In the genomic region with DNA sequence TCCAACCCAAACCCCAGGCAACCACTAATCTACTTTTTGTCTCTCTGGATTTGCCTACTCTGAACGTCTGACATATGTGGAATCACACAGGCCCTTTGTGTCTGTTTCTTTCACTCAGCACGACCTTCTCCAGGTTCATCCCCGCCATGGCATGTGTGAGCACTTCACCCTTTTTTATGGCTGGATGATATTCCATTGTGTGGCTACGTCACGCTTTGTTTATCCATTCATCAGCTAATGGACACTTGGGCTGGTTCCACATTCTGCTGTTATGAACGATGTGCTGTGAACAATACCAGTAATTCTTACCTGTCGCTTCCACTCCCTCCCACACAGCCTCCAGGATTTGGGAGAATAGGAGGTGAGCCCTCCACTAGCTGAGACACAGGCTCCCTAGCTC, we compare ENCODE assay signal across 11 mouse cellular contexts. TPM values are rescaled to one million over a fixed set of nuclear protein-coding genes. Genes with fewer than 3 reads are reported as not detected.
A peak's percentile ranks its signal among the peaks of the same experiment; 100 is the strongest.
DNase-seq lines count a peak whose midpoint lies in the region; ATAC-seq and TF ChIP-seq lines count a peak whose summit lies in the region.
"Had no signal": no experiment of that assay in that cellular context is flagged by ENCODE, and none has a peak within 500 bp of the region (broad histone marks: within the 10 kb centered on the region; RNA-seq: fewer than 3 reads in every experiment).

No protein-coding gene starts in this region.

- H3K4me1 ChIP-seq in forebrain, embryonic 13.5 days, result peaks cover 52% of the 10 kb centered on the region
- H3K4me1 ChIP-seq in forebrain, embryonic 15.5 days, result peaks cover 46% of the 10 kb centered on the region
- H3K4me1 ChIP-seq in kidney, embryonic 16.5 days (ENCODE audit: insufficient read depth, low read length), result peaks cover 53% of the 10 kb centered on the region
- peaks cover 22% of the 10 kb centered on the region for H3K4me1 ChIP-seq in embryonic facial prominence, embryonic 14.5 days (ENCODE audit: control insufficient read depth, insufficient read depth, low read length)
- peaks cover 9% of the 10 kb centered on the region; the same call in 1 of the 2 replicates for H3K4me1 ChIP-seq in lung, postnatal 0 days (ENCODE audit: insufficient read depth, low read depth, low read length)

- H3K4me3 ChIP-seq in forebrain, embryonic 13.5 days, result no peak overlapping the region
- no peak overlapping the region for H3K4me3 ChIP-seq in forebrain, embryonic 15.5 days
- peak overlapping the region; percentile 97; the same call in 1 of the 2 replicates for H3K4me3 ChIP-seq in kidney, embryonic 16.5 days (ENCODE audit: low read length)
- peak overlapping the region; percentile 95; the same call in 1 of the 2 replicates for H3K4me3 ChIP-seq in embryonic facial prominence, embryonic 14.5 days (ENCODE audit: low read depth, low read length)
- H3K4me3 ChIP-seq in lung, postnatal 0 days (ENCODE audit: low read depth, low read length), result peak overlapping the region; percentile 84; the same call in 1 of the 2 replicates

- DNase-seq in kidney, adult 11 months, result no peak
- DNase-seq in embryonic facial prominence, embryonic 14.5 days (ENCODE audit: low spot score), result no peak
- DNase-seq in lung, postnatal 0 days (ENCODE audit: low spot score), result no peak
- DNase-seq in thymus, postnatal 14 days, result no peak
- no peak for DNase-seq in embryo, embryonic 10 days (ENCODE audit: low spot score)
- DNase-seq: adrenal gland, adult 8-10 months; cerebellum, adult 2 months had no signal

- TF ChIP-seq EP300 in lung, postnatal 0 days (IDR thresholded peaks at IDR 0.05), result no peak

- peaks cover 46% of the 10 kb centered on the region for H3K27me3 ChIP-seq in forebrain, embryonic 13.5 days
- H3K27me3 ChIP-seq in forebrain, embryonic 15.5 days, result peaks cover 17% of the 10 kb centered on the region
- no peaks in the 10 kb centered on the region for H3K27me3 ChIP-seq in kidney, embryonic 16.5 days (ENCODE audit: insufficient read depth, low read length)
- H3K27me3 ChIP-seq in embryonic facial prominence, embryonic 14.5 days (replicated peaks; ENCODE audit: control insufficient read depth, insufficient read depth, low read length), result no peaks in the 10 kb centered on the region
- no peaks in the 10 kb centered on the region for H3K27me3 ChIP-seq in lung, postnatal 0 days (replicated peaks; ENCODE audit: insufficient read depth, low read length)

- H3K36me3 ChIP-seq in forebrain, embryonic 13.5 days (ENCODE audit: poor library complexity, severe bottlenecking), result peaks cover 10% of the 10 kb centered on the region
- peaks cover 6% of the 10 kb centered on the region; the same call in 1 of the 2 replicates for H3K36me3 ChIP-seq in forebrain, embryonic 15.5 days
- peaks cover 21% of the 10 kb centered on the region for H3K36me3 ChIP-seq in kidney, embryonic 16.5 days (ENCODE audit: insufficient read depth, low read length)
- H3K36me3 ChIP-seq in embryonic facial prominence, embryonic 14.5 days (ENCODE audit: control insufficient read depth, insufficient read depth, low read length), result peaks cover 34% of the 10 kb centered on the region
- H3K36me3 ChIP-seq in lung, postnatal 0 days (ENCODE audit: insufficient read depth, low read length), result peaks cover 19% of the 10 kb centered on the region

- 34% methylated on average over 7 of the region's 7 CpGs for WGBS in forebrain, embryonic 13.5 days
- 38% methylated on average over 7 of the region's 7 CpGs for WGBS in forebrain, embryonic 15.5 days
- 49% methylated on average over 7 of the region's 7 CpGs for WGBS in kidney, embryonic 16.5 days
- 56% methylated on average over 7 of the region's 7 CpGs for WGBS in embryonic facial prominence, embryonic 14.5 days
- 43% methylated on average over 7 of the region's 7 CpGs for WGBS in lung, postnatal 0 days

- H3K27ac ChIP-seq in forebrain, embryonic 13.5 days, result no peak overlapping the region
- no peak overlapping the region for H3K27ac ChIP-seq in forebrain, embryonic 15.5 days (replicated peaks)
- H3K27ac ChIP-seq in kidney, embryonic 16.5 days (ENCODE audit: low read length), result peak overlapping the region; percentile 99
- peak overlapping the region; percentile 80; the same call in 1 of the 2 replicates for H3K27ac ChIP-seq in embryonic facial prominence, embryonic 14.5 days (replicated peaks; ENCODE audit: low read depth, low read length)
- 0 out of 2 replicates have a peak overlapping the region, but pooled peaks have one; percentile 94 for H3K27ac ChIP-seq in lung, postnatal 0 days (ENCODE audit: low read length)
- H3K27ac ChIP-seq: macrophage had no signal

- H3K4me2 ChIP-seq in forebrain, embryonic 13.5 days, result peak overlapping the region; percentile 89
- H3K4me2 ChIP-seq in forebrain, embryonic 15.5 days (replicated peaks), result no peak overlapping the region
- H3K4me2 ChIP-seq in kidney, embryonic 16.5 days (replicated peaks; ENCODE audit: low read depth, low read length), result peak overlapping the region; percentile 88
- peak overlapping the region; percentile 95 for H3K4me2 ChIP-seq in embryonic facial prominence, embryonic 14.5 days (ENCODE audit: low read depth, low read length)
- peak overlapping the region; percentile 86 for H3K4me2 ChIP-seq in lung, postnatal 0 days (replicated peaks; ENCODE audit: low read depth, low read length)

- no peak for ATAC-seq in forebrain, embryonic 13.5 days
- ATAC-seq in forebrain, embryonic 15.5 days (replicated peaks), result no peak
- no peak for ATAC-seq in kidney, embryonic 16.5 days (ENCODE audit: low FRiP score, low TSS enrichment)
- no peak for ATAC-seq in embryonic facial prominence, embryonic 14.5 days (ENCODE audit: low read depth)
- ATAC-seq in lung, postnatal 0 days, result no peak

- H3K9me3 ChIP-seq in forebrain, embryonic 13.5 days (replicated peaks), result no peaks in the 10 kb centered on the region
- H3K9me3 ChIP-seq in forebrain, embryonic 15.5 days, result no peaks in the 10 kb centered on the region
- peaks cover 5% of the 10 kb centered on the region; the same call in 1 of the 2 replicates for H3K9me3 ChIP-seq in kidney, embryonic 16.5 days (ENCODE audit: low read length)
- H3K9me3 ChIP-seq in embryonic facial prominence, embryonic 14.5 days (ENCODE audit: control insufficient read depth, low read length), result no peaks in the 10 kb centered on the region
- peaks cover 5% of the 10 kb centered on the region; the same call in 1 of the 2 replicates for H3K9me3 ChIP-seq in lung, postnatal 0 days (ENCODE audit: low read length)

- TF ChIP-seq CTCF in lung, postnatal 0 days (IDR thresholded peaks at IDR 0.05), result no peak

- H3K9ac ChIP-seq in forebrain, embryonic 13.5 days, result no peak overlapping the region
- H3K9ac ChIP-seq in forebrain, embryonic 15.5 days (replicated peaks), result no peak overlapping the region
- no peak overlapping the region for H3K9ac ChIP-seq in kidney, embryonic 16.5 days (replicated peaks; ENCODE audit: low read length)
- H3K9ac ChIP-seq in embryonic facial prominence, embryonic 14.5 days (ENCODE audit: low read depth, low read length), result no peak overlapping the region
- no peak overlapping the region for H3K9ac ChIP-seq in lung, postnatal 0 days (replicated peaks; ENCODE audit: low read depth)

RNA-seq across cellular contexts. Expression of a gene that starts 5.8 kb away (rescaled TPM):
- polyA plus RNA-seq in forebrain, embryonic 13.5 days (2015; fragmentation: Nextera tagmentation; extraction: Ambion mirVana), result 1.6 and 1.7 TPM in 2 replicates
- polyA plus RNA-seq in forebrain, embryonic 15.5 days (2015; fragmentation: Nextera tagmentation; extraction: Ambion mirVana), result 2.0 and 2.4 TPM in 2 replicates
- polyA plus RNA-seq in kidney, embryonic 16.5 days (2015; fragmentation: Nextera tagmentation; extraction: Ambion mirVana), result 8.1 and 8.4 TPM in 2 replicates
- polyA plus RNA-seq in embryonic facial prominence, embryonic 14.5 days (2014; fragmentation: Nextera tagmentation; extraction: Ambion mirVana), result 7.9 and 8.8 TPM in 2 replicates
- 13.4 and 15.3 TPM in 2 replicates for polyA plus RNA-seq in lung, postnatal 0 days (2015; fragmentation: Nextera tagmentation; extraction: Ambion mirVana)

Comparison
In these comparisons a context has a peak if more than half of its experiments do, and no peak if none do; other contexts are left out.
1. H3K27ac ChIP-seq: peak in kidney, embryonic 16.5 days (single experiment), embryonic facial prominence, embryonic 14.5 days (single experiment) and lung, postnatal 0 days (single experiment); none in forebrain, embryonic 13.5 days (single experiment) and forebrain, embryonic 15.5 days (single experiment).
2. H3K4me3 ChIP-seq: peak in kidney, embryonic 16.5 days (single experiment), embryonic facial prominence, embryonic 14.5 days (single experiment) and lung, postnatal 0 days (single experiment); none in forebrain, embryonic 13.5 days (single experiment) and forebrain, embryonic 15.5 days (single experiment).